Mouse (Mus musculus) right cerebral cortex, postnatal 25 days (tissue): ENCODE measurements around the gene Sumo3.
A peak's percentile ranks its signal among the peaks of the same experiment; 100 is the strongest.

Experiments
- DNase-seq: peaks from one replicate; pipeline ENCODE4 v3.0.0; 2022

The Sumo3 gene

GRCm38 (mm10) chr10:77589749-77590148 is 16.1 kb upstream of the Sumo3 start:
- no peak for DNase-seq

- no peak for DNase-seq
These were observed 15.1 kb upstream of the Sumo3 start for GRCm38 (mm10) chr10:77590812-77591211.

GRCm38 (mm10) chr10:77591546-77591945 is 14.4 kb upstream of the Sumo3 start:
- DNase-seq = peak; percentile 59

- no peak for DNase-seq
These were observed 9.8 kb upstream of the Sumo3 start for GRCm38 (mm10) chr10:77596060-77596459.

- DNase-seq = no peak
These were observed 2.9 kb upstream of the Sumo3 start for GRCm38 (mm10) chr10:77603021-77603420.

GRCm38 (mm10) chr10:77604111-77604510 is 1.8 kb upstream of the Sumo3 start:
- DNase-seq = no peak

GRCm38 (mm10) chr10:77604958-77605357 is 939 bp upstream of the Sumo3 start:
- DNase-seq = no peak

GRCm38 (mm10) chr10:77605368-77605767 is 529 bp upstream of the Sumo3 start:
- DNase-seq = no peak

GRCm38 (mm10) chr10:77606855-77607254 is 958 bp downstream of the Sumo3 start:
- no peak for DNase-seq

GRCm38 (mm10) chr10:77607441-77607840 is 1.5 kb downstream of the Sumo3 start:
- no peak for DNase-seq

GRCm38 (mm10) chr10:77608589-77608988 is 2.7 kb downstream of the Sumo3 start:
- no peak for DNase-seq

- no peak for DNase-seq
These were observed 4.5 kb downstream of the Sumo3 start for GRCm38 (mm10) chr10:77610221-77610961.

GRCm38 (mm10) chr10:77613409-77613808 is 7.5 kb downstream of the Sumo3 start:
- DNase-seq = no peak

GRCm38 (mm10) chr10:77615647-77616046 is 9.8 kb downstream of the Sumo3 start:
- DNase-seq = no peak

- no peak for DNase-seq
These were observed 10.3 kb downstream of the Sumo3 start for GRCm38 (mm10) chr10:77616166-77616565.

- no peak for DNase-seq
These were observed 11.0 kb downstream of the Sumo3 start for GRCm38 (mm10) chr10:77616926-77617325.

GRCm38 (mm10) chr10:77621546-77621945 is 15.6 kb downstream of the Sumo3 start:
- no peak for DNase-seq

- peak; percentile 94 for DNase-seq
These were observed 16.4 kb downstream of the Sumo3 start, which contains the start of gene Ube2g2 for GRCm38 (mm10) chr10:77622055-77622988. Gene Ube2g2 (plus strand): TSS chr10:77622275.

GRCm38 (mm10) chr10:77623069-77623492 is 17.2 kb downstream of the Sumo3 start:
- no peak for DNase-seq

GRCm38 (mm10) chr10:77623639-77624400 is 17.9 kb downstream of the Sumo3 start:
- no peak for DNase-seq

GRCm38 (mm10) chr10:77624570-77624995 is 18.7 kb downstream of the Sumo3 start:
- DNase-seq = no peak

GRCm38 (mm10) chr10:77626036-77626435 is 20.1 kb downstream of the Sumo3 start:
- no peak for DNase-seq

- DNase-seq = no peak
These were observed 20.7 kb downstream of the Sumo3 start for GRCm38 (mm10) chr10:77626591-77626990.
